Mouse (Mus musculus): ENCODE measurements around the gene Gltp. TPM values are rescaled to one million over a fixed set of nuclear protein-coding genes. Genes with fewer than 3 reads are reported as not detected.
A peak's percentile ranks its signal among the peaks of the same experiment; 100 is the strongest.

Gene Gltp
- polyA plus RNA-seq, 1 experiment = 61.9 TPM

DNA sequence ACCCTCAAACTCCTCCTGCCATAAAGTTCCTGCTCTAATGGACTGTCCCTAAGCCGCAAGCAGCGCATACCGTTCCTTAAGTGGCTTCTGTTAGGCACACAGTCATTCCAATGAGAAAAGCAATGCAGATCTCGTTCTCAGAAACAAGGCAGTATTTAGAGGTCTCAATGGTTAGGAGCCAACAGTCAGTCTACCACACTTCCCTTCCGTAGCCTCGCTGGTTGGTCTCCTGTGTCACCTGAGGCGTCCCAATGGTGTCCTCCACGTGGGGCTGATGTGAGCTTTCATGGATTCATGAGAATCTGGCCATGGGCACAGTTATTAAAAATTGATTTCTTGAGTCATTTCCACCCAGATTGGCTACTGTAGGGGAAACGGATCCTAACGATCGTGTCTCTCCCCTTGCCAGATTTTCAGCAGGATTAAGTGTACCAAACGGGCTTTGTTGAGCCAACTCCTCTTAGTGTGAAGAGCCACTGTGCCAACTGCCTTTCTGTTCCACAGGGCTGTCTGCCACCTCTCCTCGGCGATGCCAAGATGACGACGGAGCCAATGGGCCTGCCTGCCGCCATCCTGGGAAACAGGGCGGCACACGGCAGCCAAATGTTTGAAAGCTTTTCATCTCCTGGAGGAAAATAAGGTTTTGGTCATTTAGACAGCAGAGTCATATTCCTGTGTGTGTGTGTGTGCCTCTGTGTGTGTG lies 7.4 kb upstream of the Gltp start:
- H3K27ac ChIP-seq (ENCODE audit: insufficient read depth, low read length) = no peak overlapping the region
- H3K36me3 ChIP-seq (ENCODE audit: control insufficient read depth, insufficient read depth, low read length, poor library complexity, severe bottlenecking) = no peaks in the 10 kb centered on the region
- H3K27me3 ChIP-seq (ENCODE audit: control insufficient read depth, insufficient read depth, low read length, poor library complexity, severe bottlenecking) = no peaks in the 10 kb centered on the region
- H3K4me1 ChIP-seq (ENCODE audit: control insufficient read depth, insufficient read depth, low read length) = no peaks in the 10 kb centered on the region
- H3K9ac ChIP-seq (ENCODE audit: low read depth, poor library complexity, severe bottlenecking) = no peak overlapping the region
- TF ChIP-seq POLR2A (IDR thresholded peaks at IDR 0.05; ENCODE audit: insufficient read depth, low read length) (no peak), EP300 (IDR thresholded peaks at IDR 0.05; ENCODE audit: insufficient read depth, low read depth, low read length) (no peak), CTCF (IDR thresholded peaks at IDR 0.05; ENCODE audit: low read depth, low read length) (no peak)
- H3K9me3 ChIP-seq (replicated peaks; ENCODE audit: control insufficient read depth, insufficient read depth, low read length, poor library complexity, severe bottlenecking) = no peaks in the 10 kb centered on the region
- no peak overlapping the region for H3K4me3 ChIP-seq (ENCODE audit: low read depth, low read length)

DNA sequence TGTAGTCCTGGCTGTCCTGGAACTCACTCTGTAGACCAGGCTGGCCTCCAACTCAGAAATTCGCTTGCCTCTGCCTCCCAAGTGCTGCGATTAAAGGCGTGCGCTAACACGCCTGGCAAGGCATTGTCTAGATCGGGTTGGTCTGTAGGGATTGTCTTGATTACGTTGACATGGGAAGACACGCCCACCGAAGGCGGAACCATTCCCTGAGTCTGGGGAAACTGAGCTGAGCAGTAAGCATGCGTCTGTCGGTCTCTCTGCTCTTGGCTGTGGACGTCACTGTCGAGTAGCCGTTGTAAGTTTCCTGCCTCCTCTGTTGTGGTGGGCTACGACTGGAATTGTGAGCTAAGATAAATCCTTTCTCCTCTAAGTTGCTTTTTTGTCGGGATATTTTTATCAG lies 6.2 kb upstream of the Gltp start:
- Histone ChIP-seq H3K4me1 (ENCODE audit: control insufficient read depth, insufficient read depth, low read length) (no peaks in the 10 kb centered on the region), H3K9me3 (replicated peaks; ENCODE audit: control insufficient read depth, insufficient read depth, low read length, poor library complexity, severe bottlenecking) (no peaks in the 10 kb centered on the region), H3K36me3 (ENCODE audit: control insufficient read depth, insufficient read depth, low read length, poor library complexity, severe bottlenecking) (no peaks in the 10 kb centered on the region), H3K27ac (ENCODE audit: insufficient read depth, low read length) (peak overlapping the region; percentile 38), H3K9ac (ENCODE audit: low read depth, poor library complexity, severe bottlenecking) (no peak overlapping the region), H3K4me3 (ENCODE audit: low read depth, low read length) (peak overlapping the region; percentile 32; the same call in 1 of the 2 replicates), H3K27me3 (ENCODE audit: control insufficient read depth, insufficient read depth, low read length, poor library complexity, severe bottlenecking) (no peaks in the 10 kb centered on the region)
- TF ChIP-seq POLR2A (IDR thresholded peaks at IDR 0.05; ENCODE audit: insufficient read depth, low read length) = peak; percentile 73
- TF ChIP-seq EP300 (IDR thresholded peaks at IDR 0.05; ENCODE audit: insufficient read depth, low read depth, low read length) = no peak

DNA sequence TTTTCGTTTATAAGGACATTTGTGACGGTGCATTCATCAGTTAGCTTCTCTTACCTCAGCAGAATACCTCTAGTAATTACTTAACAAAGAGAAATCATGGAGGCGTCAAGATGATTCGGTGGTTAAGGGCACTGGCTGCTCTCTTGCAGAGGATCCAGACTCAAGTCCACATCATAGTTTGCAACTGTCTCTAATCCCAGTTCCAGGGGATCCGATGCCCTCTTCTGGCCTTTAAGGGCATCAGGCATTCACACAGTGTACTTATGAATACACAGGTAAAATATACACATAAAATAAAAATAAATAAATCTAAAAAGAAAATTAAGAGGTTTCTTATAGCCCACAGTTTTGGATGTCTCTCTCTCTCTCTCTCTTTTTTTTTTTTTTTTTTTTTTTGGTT lies 5.0 kb upstream of the Gltp start:
- no peak overlapping the region for H3K4me3 ChIP-seq (ENCODE audit: low read depth, low read length)
- H3K9ac ChIP-seq (ENCODE audit: low read depth, poor library complexity, severe bottlenecking) = no peak overlapping the region
- no peaks in the 10 kb centered on the region for H3K9me3 ChIP-seq (replicated peaks; ENCODE audit: control insufficient read depth, insufficient read depth, low read length, poor library complexity, severe bottlenecking)
- H3K27me3 ChIP-seq (ENCODE audit: control insufficient read depth, insufficient read depth, low read length, poor library complexity, severe bottlenecking) = no peaks in the 10 kb centered on the region
- TF ChIP-seq EP300 (IDR thresholded peaks at IDR 0.05; ENCODE audit: insufficient read depth, low read depth, low read length) = no peak
- TF ChIP-seq CTCF (IDR thresholded peaks at IDR 0.05; ENCODE audit: low read depth, low read length) = peak; percentile 2
- H3K4me1 ChIP-seq (ENCODE audit: control insufficient read depth, insufficient read depth, low read length) = no peaks in the 10 kb centered on the region
- no peak overlapping the region for H3K27ac ChIP-seq (ENCODE audit: insufficient read depth, low read length)
- no peaks in the 10 kb centered on the region for H3K36me3 ChIP-seq (ENCODE audit: control insufficient read depth, insufficient read depth, low read length, poor library complexity, severe bottlenecking)

DNA sequence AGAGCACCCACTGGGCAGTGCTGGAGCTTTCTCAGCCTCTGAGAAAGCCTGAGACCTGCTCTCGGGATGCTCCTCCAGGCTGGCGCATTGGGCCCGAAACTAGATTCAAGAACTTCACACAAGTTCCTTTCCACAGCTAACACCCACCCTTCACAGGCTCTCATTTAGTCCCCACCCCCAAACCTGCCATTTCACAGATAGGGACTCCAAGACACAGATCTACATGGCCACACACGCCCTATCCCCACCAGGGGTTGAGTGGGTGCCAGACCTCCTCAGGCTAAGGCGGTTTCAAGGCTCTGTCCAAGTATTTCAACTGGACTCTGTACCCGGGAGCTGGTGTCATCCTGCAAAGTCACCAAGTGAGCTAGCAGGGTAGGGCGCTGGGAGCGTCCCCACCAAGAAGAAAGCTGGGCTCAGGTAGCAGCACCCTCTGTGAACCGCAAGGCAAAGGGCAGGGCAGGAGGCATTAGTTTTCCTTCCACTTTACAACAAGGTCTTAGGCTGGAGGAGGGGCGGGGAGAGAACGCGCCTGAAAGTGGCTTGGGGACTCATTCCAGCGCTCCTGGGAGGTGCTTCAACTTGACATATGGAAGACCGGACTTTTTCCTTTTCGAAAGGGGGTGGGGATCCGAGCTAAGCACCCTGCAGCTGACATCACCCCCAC lies 951 bp downstream of the Gltp start:
- H3K27ac ChIP-seq (ENCODE audit: insufficient read depth, low read length) = no peak overlapping the region
- H3K4me3 ChIP-seq (ENCODE audit: low read depth, low read length) = peak overlapping the region; percentile 97
- no peaks in the 10 kb centered on the region for H3K36me3 ChIP-seq (ENCODE audit: control insufficient read depth, insufficient read depth, low read length, poor library complexity, severe bottlenecking)
- peak overlapping the region; percentile 71 for H3K9ac ChIP-seq (ENCODE audit: low read depth, poor library complexity, severe bottlenecking)
- peaks cover 10% of the 10 kb centered on the region for H3K4me1 ChIP-seq (ENCODE audit: control insufficient read depth, insufficient read depth, low read length)
- no peaks in the 10 kb centered on the region for H3K9me3 ChIP-seq (replicated peaks; ENCODE audit: control insufficient read depth, insufficient read depth, low read length, poor library complexity, severe bottlenecking)
- H3K27me3 ChIP-seq (ENCODE audit: control insufficient read depth, insufficient read depth, low read length, poor library complexity, severe bottlenecking) = no peaks in the 10 kb centered on the region
- no peak for TF ChIP-seq EP300 (IDR thresholded peaks at IDR 0.05; ENCODE audit: insufficient read depth, low read depth, low read length)
- TF ChIP-seq POLR2A (IDR thresholded peaks at IDR 0.05; ENCODE audit: insufficient read depth, low read length) = no peak
- TF ChIP-seq CTCF (IDR thresholded peaks at IDR 0.05; ENCODE audit: low read depth, low read length) = no peak

DNA sequence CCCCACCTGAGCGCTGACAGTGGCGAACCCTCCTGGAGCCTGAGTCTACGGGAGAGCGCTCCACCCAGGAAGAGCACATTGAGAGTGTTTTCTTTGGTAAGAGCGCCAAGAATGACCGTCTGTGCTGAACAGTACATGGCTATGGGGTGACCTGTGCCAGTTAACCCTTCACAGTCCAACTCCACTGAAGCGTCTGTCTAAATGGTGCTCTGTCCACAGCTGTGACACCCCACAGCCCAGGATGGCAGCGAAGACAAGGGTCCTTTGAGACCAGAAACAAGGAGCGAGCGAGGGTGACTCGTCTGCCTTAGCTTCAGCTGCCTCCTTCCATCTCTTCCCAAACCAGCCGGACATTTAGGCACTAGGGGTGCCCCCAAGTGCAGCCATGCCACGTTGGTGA lies 2.1 kb downstream of the Gltp start:
- Histone ChIP-seq H3K36me3 (ENCODE audit: control insufficient read depth, insufficient read depth, low read length, poor library complexity, severe bottlenecking) (no peaks in the 10 kb centered on the region), H3K27ac (ENCODE audit: insufficient read depth, low read length) (no peak overlapping the region), H3K27me3 (ENCODE audit: control insufficient read depth, insufficient read depth, low read length, poor library complexity, severe bottlenecking) (no peaks in the 10 kb centered on the region), H3K4me1 (ENCODE audit: control insufficient read depth, insufficient read depth, low read length) (peaks cover 10% of the 10 kb centered on the region), H3K4me3 (ENCODE audit: low read depth, low read length) (no peak overlapping the region), H3K9ac (ENCODE audit: low read depth, poor library complexity, severe bottlenecking) (no peak overlapping the region), H3K9me3 (replicated peaks; ENCODE audit: control insufficient read depth, insufficient read depth, low read length, poor library complexity, severe bottlenecking) (no peaks in the 10 kb centered on the region)
- TF ChIP-seq EP300 (IDR thresholded peaks at IDR 0.05; ENCODE audit: insufficient read depth, low read depth, low read length) = no peak
- no peak for TF ChIP-seq CTCF (IDR thresholded peaks at IDR 0.05; ENCODE audit: low read depth, low read length)
- no peak for TF ChIP-seq POLR2A (IDR thresholded peaks at IDR 0.05; ENCODE audit: insufficient read depth, low read length)

DNA sequence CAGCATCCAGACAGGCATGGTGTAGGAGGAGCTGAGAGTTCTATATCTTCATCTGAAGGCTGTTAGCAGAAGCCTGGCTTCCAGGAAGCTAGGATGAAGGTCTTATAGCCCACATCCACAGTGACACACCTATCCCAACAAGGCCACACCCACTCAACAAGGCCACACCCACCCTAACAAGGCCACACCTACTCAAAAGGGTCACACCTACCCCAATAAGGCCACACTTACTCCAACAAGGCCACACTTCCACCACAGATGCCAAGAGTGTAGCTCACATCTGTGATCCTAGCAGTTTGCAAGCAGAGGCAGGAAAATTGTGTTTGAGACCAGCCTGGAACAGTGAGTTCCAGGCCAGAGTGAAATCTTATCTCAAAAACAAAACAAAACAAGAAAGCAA lies 2.9 kb downstream of the Gltp start:
- Histone ChIP-seq H3K9me3 (replicated peaks; ENCODE audit: control insufficient read depth, insufficient read depth, low read length, poor library complexity, severe bottlenecking) (no peaks in the 10 kb centered on the region), H3K4me3 (ENCODE audit: low read depth, low read length) (no peak overlapping the region), H3K9ac (ENCODE audit: low read depth, poor library complexity, severe bottlenecking) (no peak overlapping the region), H3K36me3 (ENCODE audit: control insufficient read depth, insufficient read depth, low read length, poor library complexity, severe bottlenecking) (no peaks in the 10 kb centered on the region), H3K4me1 (ENCODE audit: control insufficient read depth, insufficient read depth, low read length) (peaks cover 10% of the 10 kb centered on the region), H3K27ac (ENCODE audit: insufficient read depth, low read length) (no peak overlapping the region), H3K27me3 (ENCODE audit: control insufficient read depth, insufficient read depth, low read length, poor library complexity, severe bottlenecking) (no peaks in the 10 kb centered on the region)
- TF ChIP-seq EP300 (IDR thresholded peaks at IDR 0.05; ENCODE audit: insufficient read depth, low read depth, low read length) (no peak), POLR2A (IDR thresholded peaks at IDR 0.05; ENCODE audit: insufficient read depth, low read length) (no peak), CTCF (IDR thresholded peaks at IDR 0.05; ENCODE audit: low read depth, low read length) (no peak)
